In the genomic region with DNA sequence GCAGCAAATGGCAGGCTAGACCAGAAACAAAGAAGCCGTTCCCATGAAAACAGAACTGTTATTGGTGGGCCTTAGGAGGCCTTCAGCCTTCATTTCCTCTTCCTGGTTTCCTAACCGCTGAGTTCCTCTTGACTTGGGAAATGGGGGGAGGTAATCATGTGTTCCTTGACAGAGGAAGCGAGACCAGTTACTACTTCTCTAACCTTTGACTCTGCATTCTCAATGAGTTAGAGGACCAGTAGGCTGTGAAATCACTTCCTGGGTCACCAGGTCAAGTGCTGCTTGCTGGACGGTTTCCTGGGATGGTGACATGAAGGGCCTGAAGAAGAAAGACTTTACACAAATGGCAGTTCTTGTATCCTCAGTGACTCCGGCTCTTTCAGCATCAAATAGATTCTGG, we compare ENCODE assay signal across 9 mouse cellular contexts. TPM values are rescaled to one million over a fixed set of nuclear protein-coding genes. Genes with fewer than 3 reads are reported as not detected.
DNase-seq lines count a peak whose midpoint lies in the region; ATAC-seq and TF ChIP-seq lines count a peak whose summit lies in the region.
"Had no signal": no experiment of that assay in that cellular context is flagged by ENCODE, and none has a peak within 500 bp of the region (broad histone marks: within the 10 kb centered on the region; RNA-seq: fewer than 3 reads in every experiment).

No protein-coding gene starts in this region.

- H3K4me1 ChIP-seq in kidney, embryonic 16.5 days (ENCODE audit: insufficient read depth, low read length): peaks cover 7% of the 10 kb centered on the region
- no peaks in the 10 kb centered on the region for H3K4me1 ChIP-seq in neural tube, embryonic 15.5 days
- H3K4me1 ChIP-seq in thymus, adult 2 months (replicated peaks; ENCODE audit: control insufficient read depth, insufficient read depth, low read length): no peaks in the 10 kb centered on the region
- H3K4me1 ChIP-seq: forebrain, embryonic 15.5 days had no signal

- no peak overlapping the region for H3K9ac ChIP-seq in kidney, embryonic 16.5 days (replicated peaks; ENCODE audit: low read length)
- no peak overlapping the region for H3K9ac ChIP-seq in neural tube, embryonic 15.5 days (replicated peaks)
- H3K9ac ChIP-seq: forebrain, embryonic 15.5 days had no signal

- H3K27ac ChIP-seq in kidney, embryonic 16.5 days (ENCODE audit: low read length): peak overlapping the region; percentile 37
- no peak overlapping the region for H3K27ac ChIP-seq in neural tube, embryonic 15.5 days (replicated peaks)
- H3K27ac ChIP-seq in thymus, adult 2 months (ENCODE audit: control insufficient read depth, insufficient read depth, low read length): no peak overlapping the region
- H3K27ac ChIP-seq: forebrain, embryonic 15.5 days had no signal

- H3K36me3 ChIP-seq in kidney, embryonic 16.5 days (ENCODE audit: insufficient read depth, low read length): no peaks in the 10 kb centered on the region
- no peaks in the 10 kb centered on the region for H3K36me3 ChIP-seq in neural tube, embryonic 15.5 days
- no peaks in the 10 kb centered on the region for H3K36me3 ChIP-seq in thymus, adult 2 months (ENCODE audit: control insufficient read depth, insufficient read depth, low read length)
- H3K36me3 ChIP-seq: forebrain, embryonic 15.5 days had no signal

- ATAC-seq in kidney, embryonic 16.5 days (ENCODE audit: low FRiP score, low TSS enrichment): peak; percentile 42; the same call in 1 of the 2 replicates
- no peak for ATAC-seq in neural tube, embryonic 15.5 days (ENCODE audit: low FRiP score)
- ATAC-seq: forebrain, embryonic 15.5 days had no signal

- H3K4me3 ChIP-seq in kidney, embryonic 16.5 days (ENCODE audit: low read length): no peak overlapping the region
- H3K4me3 ChIP-seq in neural tube, embryonic 15.5 days (replicated peaks): no peak overlapping the region
- no peak overlapping the region for H3K4me3 ChIP-seq in thymus, adult 2 months (ENCODE audit: control insufficient read depth, insufficient read depth, low read length)
- H3K4me3 ChIP-seq: forebrain, embryonic 15.5 days had no signal

- no peaks in the 10 kb centered on the region for H3K27me3 ChIP-seq in kidney, embryonic 16.5 days (ENCODE audit: insufficient read depth, low read length)
- H3K27me3 ChIP-seq in neural tube, embryonic 15.5 days (replicated peaks): no peaks in the 10 kb centered on the region
- H3K27me3 ChIP-seq in thymus, adult 2 months (ENCODE audit: control insufficient read depth, insufficient read depth, low read length): no peaks in the 10 kb centered on the region
- H3K27me3 ChIP-seq: forebrain, embryonic 15.5 days had no signal

- DNase-seq in adrenal gland, postnatal 14 days: peak; percentile 50
- no peak for DNase-seq in adrenal gland, adult 2 months
- peak; percentile 58 for DNase-seq in embryo, embryonic 10.5 days (ENCODE audit: low spot score)
- DNase-seq in lung, postnatal 4 days: peak; percentile 64 to 65
- no peak for DNase-seq in urinary bladder, postnatal 4 days (ENCODE audit: low spot score in 2 of 2)
- DNase-seq in thymus, adult 2 months: no peak

- TF ChIP-seq CTCF in thymus, adult 2 months (IDR thresholded peaks at IDR 0.05; ENCODE audit: borderline replicate concordance, control insufficient read depth, extremely low read depth, insufficient read depth, low read length, poor library complexity): no peak

- 38% methylated on average over 5 of the region's 5 CpGs for WGBS in kidney, embryonic 16.5 days
- WGBS in neural tube, embryonic 15.5 days: 64% methylated on average over 5 of the region's 5 CpGs
- WGBS in thymus, adult 2 months: 83% methylated on average over 5 of the region's 5 CpGs

- H3K4me2 ChIP-seq in kidney, embryonic 16.5 days (replicated peaks; ENCODE audit: low read depth, low read length): no peak overlapping the region
- H3K4me2 ChIP-seq in neural tube, embryonic 15.5 days: no peak overlapping the region
- H3K4me2 ChIP-seq: forebrain, embryonic 15.5 days had no signal

- H3K9me3 ChIP-seq in kidney, embryonic 16.5 days (ENCODE audit: low read length): no peaks in the 10 kb centered on the region
- no peaks in the 10 kb centered on the region for H3K9me3 ChIP-seq in neural tube, embryonic 15.5 days (replicated peaks)
- H3K9me3 ChIP-seq: forebrain, embryonic 15.5 days had no signal

- no peak for TF ChIP-seq POLR2A in thymus, adult 2 months (IDR thresholded peaks at IDR 0.05; ENCODE audit: control insufficient read depth, extremely low read depth, insufficient read depth, low read length, poor library complexity)

RNA-seq across cellular contexts. Expression of a gene that starts 32.1 kb away (rescaled TPM):
- 14.9 TPM in 2 replicates for total RNA-seq in adrenal gland, postnatal 14 days (2021)
- total RNA-seq in adrenal gland, adult 2 months (2021): 10 to 100 TPM; 14.7 to 19.2 TPM
- polyA plus RNA-seq in adrenal gland, adult 2 months (2012; rRNA removed): 14.9 and 16.0 TPM in 2 replicates
- 66.9 and 68.9 TPM in 2 replicates for polyA plus RNA-seq in kidney, embryonic 16.5 days (2015; fragmentation: Nextera tagmentation; extraction: Ambion mirVana)
- polyA plus RNA-seq in neural tube, embryonic 15.5 days (2015; fragmentation: Nextera tagmentation; extraction: Ambion mirVana): 133 and 141 TPM in 2 replicates
- polyA plus RNA-seq in thymus, adult 2 months (2012; rRNA removed): 10.3 and 11.9 TPM in 2 replicates

RNA-seq across cellular contexts. Expression of a gene that starts 45.0 kb away (rescaled TPM):
- total RNA-seq in adrenal gland, postnatal 14 days (2021): 5.2 and 5.3 TPM in 2 replicates
- total RNA-seq in adrenal gland, adult 2 months (2021): 1 to 10 TPM; 3.5 to 6.5 TPM
- 2.0 and 2.4 TPM in 2 replicates for polyA plus RNA-seq in adrenal gland, adult 2 months (2012; rRNA removed)
- 7.6 and 9.0 TPM in 2 replicates for polyA plus RNA-seq in kidney, embryonic 16.5 days (2015; fragmentation: Nextera tagmentation; extraction: Ambion mirVana)
- polyA plus RNA-seq in neural tube, embryonic 15.5 days (2015; fragmentation: Nextera tagmentation; extraction: Ambion mirVana): 6.8 and 7.3 TPM in 2 replicates
- 3.1 and 3.7 TPM in 2 replicates for polyA plus RNA-seq in thymus, adult 2 months (2012; rRNA removed)

Comparison
In these comparisons a context has a peak if more than half of its experiments do, and no peak if none do; other contexts are left out.
1. DNase-seq: peak in adrenal gland, postnatal 14 days (single experiment), embryo, embryonic 10.5 days (single experiment) and lung, postnatal 4 days (2 of 2); none in adrenal gland, adult 2 months (single experiment), urinary bladder, postnatal 4 days (0 of 2) and thymus, adult 2 months (single experiment).